Mouse (Mus musculus): ENCODE measurements at regions not wholly inside any gene's neighbourhood (a gene's known extent, or its start where the extent isn't known, plus 50 kb on each side); places are given as distances from the start of the nearest gene placed in this dataset.
A peak's percentile ranks its signal among the peaks of the same experiment; 100 is the strongest.

DNA sequence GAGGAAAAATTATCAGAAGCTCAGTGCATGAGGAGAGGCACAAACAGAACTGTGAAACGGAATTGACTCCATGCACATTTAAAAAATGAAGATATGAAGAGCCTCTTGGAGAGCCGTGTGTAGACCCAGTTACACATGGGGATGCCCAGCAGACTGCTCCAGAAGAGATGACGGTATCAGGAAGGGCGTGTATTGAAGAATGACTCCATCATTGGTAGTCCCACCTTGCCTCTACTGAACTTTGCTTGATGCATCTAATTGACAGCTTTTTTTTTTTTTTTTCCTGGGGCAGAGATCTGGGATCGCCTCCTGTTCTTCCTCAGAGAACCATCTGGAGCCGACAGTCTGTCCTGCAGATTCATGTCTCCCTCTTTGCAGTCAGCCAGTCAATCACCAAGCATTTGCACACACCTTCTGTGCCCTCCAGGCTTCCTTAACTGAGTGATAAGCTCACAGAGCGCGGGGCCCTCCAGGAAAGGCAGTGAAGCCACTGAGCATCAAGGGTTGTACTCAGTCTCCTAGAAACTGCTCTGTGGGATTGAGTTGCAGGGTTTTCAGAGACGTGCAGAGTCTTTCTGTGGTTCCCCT, 57.6 kb upstream of the D1Pas1 start:
- no peak for DNase-seq

DNA sequence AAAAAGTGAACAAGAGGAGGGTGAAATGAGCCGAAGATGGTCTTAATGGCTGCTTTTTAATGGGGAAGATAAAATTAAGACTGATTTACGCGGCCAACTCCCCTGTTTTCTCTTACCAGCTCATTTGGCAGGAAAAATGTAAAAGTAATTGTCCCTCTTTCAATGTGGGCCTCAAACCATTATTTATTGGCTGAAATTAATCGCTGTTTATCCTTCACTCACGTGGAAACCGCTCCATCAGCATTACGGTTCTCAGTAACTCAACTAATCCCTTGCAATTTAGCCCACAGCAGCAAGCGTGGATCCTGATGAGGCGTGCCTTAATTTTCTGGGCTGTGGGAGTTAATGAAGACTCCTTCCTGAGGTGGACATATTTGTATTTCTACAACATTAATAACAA, 58.1 kb upstream of the D1Pas1 start:
- no peak for DNase-seq

DNA sequence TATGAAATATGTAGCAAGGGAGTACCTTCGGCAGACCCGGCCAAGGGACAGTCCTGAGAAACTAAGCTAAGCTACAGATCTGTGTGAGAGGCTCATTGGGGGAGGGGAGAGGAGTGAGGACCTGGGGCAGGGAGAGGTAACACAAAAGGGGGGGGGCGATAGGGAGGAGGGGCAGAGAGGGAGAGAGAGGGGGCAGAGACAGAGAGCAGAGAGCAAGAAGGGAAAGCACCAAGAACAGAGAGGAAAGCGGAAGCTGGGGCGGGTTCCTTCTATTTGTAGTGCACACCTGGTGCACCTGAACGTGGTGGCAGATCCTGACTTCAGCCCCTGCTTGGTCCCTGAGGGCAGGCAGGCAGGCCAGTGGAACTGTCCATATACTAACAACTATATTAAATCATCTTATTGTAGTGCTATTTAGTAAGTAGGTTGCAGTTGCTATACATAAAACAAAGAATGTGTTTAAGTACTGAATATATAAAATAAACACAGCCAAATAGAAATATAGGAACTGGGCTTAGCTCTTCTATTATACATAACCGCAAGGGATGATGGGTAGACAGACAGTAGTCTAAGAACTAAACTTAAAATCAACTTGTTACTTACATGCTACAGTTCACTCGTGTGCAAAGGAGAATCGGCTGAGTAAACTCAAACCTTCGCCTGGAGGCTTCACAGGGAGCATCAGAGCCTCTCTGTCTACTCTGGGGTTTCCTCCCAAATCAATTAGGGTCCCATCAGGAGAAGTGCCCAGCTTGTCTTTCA, 59.6 kb upstream of the D1Pas1 start:
- no peak for DNase-seq

DNA sequence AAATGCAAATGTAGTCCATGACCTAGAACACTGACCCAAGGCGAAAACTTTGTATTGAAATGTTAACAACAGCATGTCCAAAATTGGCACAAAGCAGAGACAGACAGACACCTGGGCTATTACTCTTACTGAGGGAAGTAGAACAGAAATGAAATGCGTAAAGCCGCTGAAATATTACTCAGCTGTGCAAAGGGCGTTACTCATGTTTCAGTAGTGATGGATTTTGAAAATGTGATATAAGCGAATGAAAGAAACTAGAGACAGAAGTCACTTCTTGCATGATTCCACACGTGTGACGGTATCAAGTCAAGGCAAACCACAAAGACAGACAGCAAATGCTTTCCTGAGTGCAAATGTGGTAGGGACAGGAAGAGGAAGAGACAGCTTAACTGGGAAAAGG, 61.3 kb upstream of the D1Pas1 start:
- DNase-seq: no peak

DNA sequence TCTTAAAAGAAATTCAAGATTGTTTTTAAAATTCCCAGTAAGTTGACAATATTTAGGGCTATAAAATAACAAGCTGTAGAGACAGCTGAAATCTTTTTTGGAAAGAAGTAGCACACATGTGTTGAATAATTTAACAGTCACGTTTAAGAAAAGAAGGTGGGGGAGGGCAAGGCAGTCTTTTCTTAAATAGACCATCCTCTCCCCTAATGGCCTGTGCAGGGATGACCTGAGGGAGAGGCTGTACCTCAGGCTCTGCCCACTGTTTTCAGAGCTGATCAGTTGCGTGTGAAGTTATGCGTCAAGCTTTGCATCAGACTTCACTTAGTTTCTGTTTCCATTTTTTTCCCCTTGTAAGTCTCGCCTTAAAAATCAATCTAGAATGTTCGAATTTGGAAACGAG, 65.7 kb upstream of the D1Pas1 start:
- no peak for DNase-seq

DNA sequence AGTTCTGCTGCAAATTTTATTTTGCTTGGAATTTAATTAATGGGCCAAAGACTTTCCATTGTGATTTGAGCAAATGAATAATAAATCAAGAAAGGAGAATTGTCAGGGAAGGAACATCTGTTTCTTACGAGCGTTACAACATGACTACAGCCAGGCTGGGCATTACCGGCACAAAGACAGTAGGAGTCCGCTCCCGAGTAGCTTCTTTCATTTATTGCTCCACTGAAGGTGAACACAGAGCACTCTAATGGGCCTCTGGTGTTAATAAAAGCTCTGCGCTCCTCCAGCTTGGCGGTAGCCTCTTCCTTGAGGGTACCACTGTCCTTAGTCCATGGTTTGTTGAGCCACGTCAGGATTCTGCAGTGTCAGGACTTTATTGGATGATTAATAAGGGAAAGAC, 69.0 kb upstream of the D1Pas1 start:
- no peak for DNase-seq

DNA sequence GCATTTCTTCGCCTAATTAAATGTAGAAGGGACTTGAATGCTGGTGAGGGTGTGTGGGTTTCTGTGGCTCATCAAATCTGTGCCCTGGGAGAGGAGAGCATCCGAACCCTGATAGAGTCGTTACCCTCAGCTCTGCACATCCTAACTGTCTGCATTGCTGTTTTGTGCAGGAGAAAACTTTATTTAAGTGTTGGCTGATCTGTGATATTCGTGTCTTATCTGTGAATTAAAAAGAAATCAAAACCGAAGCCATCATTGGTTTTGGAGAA, 77.7 kb upstream of the D1Pas1 start:
- DNase-seq: no peak

DNA sequence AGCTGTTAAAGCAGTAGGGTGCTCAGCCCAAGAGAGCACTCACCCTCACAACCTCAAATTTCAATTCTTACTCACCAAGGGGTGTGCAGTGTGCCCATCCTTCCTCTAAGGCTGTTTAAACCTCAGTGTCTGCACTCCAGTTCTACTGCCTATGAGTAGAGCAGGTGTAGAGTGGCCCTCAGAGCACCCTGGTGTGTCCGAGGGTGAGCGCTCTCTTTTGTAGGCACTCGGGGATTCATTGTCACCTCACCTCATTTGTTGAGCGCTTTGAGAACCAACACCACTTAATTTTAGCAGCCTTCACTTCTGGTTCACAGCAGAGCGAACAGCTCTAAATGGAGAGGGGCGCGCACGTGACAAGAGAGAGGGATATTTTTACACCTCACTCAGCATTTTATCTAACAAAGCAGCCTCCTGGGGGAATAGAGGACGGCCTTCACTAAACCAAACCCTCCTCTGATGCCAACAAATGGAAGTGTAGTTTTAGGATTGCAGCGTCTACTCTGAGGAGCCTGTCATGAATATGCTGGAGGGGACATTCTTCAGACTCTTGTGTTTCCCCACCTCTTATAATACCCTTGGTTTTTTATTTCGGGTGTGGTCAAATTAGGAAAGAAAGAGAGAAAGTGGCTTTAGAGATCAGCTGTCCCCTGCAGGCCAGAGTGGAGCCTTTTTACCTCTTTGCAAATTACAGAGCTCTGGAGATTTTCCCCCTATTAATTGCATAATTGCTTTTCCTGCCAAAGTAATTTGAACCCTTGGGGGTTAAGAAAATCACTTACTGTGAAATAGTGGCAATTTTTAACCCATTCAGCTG, 78.2 kb upstream of the D1Pas1 start:
- no peak for DNase-seq

DNA sequence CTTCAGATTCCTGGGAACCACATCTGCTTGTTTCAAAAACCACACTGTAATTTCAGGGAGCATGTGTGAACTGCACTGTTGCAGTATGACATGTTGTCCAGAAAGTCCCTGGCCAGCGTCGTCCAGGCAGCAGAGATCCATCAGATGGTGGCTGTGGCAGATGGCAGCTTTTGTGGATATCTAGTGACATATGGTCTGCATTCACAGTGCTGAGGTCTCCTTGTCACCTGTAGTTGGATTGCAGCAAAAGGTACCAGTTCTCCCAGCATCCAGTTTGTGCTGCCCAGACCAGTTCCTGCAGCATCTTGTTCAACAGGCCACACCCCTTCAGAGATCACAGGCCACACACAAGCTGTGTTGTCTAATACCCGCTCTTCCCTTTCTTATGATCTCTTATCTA, 80.1 kb upstream of the D1Pas1 start:
- DNase-seq: no peak

DNA sequence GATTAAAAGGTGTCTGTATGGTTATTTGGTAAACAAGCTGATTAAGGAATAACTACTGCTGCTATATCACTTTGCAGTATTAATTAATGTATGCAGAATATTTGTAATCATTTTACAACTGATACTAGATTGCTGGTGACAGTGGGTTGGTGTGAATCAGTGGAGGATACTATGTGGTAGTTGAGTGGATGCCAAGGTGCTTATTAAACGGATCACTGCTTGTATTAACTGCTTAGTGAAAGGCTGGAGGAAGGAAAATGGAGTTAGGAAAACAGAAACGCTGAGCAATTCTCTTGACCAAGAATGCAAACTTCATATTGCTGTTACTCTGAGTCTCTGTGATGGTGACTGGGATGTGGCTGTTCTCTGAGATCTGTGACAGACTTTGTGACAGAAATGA, 86.8 kb upstream of the D1Pas1 start:
- DNase-seq: no peak

DNA sequence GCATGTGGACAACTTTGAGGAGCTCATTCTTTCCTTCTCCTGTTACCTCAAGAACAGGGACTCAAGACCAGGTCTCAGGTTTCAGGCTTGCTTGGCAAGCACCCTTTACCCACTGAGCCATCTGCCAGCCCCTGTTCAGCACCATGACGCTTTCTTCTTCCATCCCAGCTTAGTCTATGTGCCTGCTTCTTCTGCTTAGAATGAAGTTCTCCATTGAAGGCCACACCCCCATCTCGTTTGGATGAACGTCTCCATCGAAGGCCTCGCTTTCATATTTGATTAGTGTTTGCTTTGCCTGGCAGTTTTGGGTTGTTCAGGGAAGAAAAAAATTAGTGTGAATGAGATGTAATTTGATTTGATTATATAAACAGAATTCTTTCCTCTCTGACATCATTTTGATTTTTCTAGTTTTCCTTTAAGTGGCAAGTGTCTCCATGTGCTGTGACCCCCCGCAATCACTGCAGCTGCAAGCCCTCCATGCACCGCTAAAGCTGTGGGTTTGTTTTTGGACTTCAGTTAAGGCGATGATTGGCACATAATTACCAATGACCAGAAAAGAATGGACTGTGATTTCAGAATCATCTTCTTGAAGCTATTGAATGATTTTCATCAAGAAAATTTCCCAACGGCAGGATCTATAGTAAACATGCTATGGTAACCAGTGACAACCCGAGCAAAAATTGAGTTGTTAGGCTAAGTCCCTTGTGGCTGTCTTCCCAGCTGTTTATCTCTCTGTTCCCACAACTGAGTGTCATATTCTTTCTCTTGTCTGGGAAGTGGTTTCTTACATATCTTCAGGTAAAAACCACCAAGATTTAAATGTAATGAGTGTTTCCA, 106.4 kb upstream of the D1Pas1 start:
- DNase-seq: no peak

DNA sequence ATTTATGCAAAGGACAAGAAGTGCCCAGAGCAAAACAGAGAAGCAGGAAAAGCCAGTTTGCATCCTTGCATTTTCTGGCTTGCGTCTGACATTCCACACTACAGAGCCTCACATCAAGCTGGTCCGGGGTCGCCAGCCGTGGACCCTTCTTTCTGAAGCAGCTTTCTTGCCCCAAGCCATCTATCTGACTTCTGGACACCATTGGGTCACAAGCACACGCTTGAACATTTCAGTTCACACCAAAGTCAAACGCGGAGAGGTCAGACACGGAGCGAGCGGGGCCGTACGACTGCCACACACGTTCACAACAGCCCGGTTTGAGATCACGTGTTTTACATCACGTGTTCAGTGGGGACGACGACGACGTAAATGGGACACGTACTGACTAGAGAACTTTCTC, 108.9 kb upstream of the D1Pas1 start:
- no peak for DNase-seq

DNA sequence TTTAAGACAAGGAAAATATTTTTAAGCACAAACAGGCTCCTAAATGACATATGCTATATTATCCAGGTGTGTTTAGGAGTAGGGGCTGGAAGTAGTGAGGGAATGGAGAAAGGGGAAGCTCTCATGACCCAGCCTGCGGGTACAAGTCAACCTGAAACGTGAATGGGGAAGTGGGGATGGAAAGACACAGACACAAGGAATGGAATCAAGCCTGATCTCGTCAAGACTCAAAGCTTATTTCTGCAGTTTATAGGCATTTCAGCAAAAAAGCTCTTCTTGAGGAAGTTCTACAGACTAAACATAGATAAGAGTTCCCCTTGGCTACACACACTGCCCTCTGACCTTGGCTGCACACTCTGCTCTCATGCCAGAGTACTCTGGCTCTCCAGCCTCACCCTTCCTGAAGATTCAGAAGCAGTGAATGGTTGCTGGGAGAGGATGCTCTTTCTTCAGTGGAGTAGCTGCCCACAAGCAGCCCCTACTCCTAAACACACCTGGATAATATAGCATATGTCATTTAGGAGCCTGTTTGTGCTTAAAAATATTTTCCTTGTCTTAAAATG, 106.4 kb upstream of the Rrp15 start:
- no peak for DNase-seq

DNA sequence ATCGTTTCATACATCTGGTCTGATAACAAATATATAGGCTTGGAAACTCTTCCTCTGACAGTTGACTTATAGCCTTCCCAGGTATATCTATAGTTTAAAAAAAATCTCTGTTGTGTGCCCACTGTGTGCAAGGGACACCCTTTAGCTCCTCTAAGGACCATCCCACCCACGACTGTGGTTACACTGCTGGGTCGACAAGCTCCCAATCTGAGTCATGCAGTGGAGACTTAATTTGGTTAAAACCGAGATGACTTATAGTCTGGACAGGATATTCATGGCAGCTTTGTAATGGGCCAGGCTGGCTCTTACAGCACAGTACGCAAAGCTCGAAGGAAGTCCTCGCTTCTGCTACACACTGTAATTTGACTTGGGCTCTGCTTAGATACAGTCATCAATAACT, 96.1 kb upstream of the Rrp15 start:
- DNase-seq: no peak

DNA sequence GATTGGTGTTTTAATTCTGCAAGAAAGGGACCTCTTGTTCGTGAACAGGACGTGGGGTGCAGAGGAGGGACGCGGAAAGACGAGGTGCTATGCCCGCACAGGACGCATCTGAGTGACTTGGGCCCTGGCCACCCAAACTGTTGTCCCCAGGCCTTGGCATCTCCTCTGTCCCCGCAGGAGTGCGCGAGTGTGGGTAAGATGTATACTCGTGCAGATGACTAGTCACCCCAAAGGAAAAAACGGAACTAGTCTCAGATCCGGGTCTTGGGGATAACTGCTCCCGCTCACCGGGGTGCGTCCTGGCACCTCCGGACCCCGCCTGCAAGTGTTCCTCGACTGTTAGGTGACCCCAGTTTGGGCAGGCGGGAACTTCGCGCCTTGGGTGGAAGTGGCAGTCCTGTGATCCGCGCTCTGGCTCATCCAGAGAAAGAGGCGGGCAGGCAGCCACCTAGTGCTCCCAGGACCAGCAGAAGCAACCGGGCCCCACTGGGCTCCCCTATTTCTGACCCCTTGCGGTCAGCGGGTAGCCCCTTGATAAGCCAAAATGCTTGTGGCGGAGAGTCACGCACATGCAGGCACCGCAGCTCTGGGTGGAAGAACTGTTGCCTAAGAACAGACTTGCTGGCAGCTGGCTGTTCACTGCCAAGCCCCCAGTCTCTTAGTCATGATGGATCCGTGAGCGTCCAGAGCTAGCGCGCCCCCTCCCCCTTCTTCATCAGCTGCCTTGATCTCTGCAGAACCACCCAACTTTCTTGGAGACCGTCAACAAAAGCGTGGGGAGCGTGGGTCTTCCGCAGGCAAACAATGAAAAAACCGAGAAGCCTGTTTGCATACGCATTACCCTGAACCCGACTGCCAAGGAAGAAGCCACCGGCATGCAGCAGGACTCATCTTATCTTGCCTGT, 85.0 kb upstream of the Rrp15 start:
- peak; percentile 8 for DNase-seq

DNA sequence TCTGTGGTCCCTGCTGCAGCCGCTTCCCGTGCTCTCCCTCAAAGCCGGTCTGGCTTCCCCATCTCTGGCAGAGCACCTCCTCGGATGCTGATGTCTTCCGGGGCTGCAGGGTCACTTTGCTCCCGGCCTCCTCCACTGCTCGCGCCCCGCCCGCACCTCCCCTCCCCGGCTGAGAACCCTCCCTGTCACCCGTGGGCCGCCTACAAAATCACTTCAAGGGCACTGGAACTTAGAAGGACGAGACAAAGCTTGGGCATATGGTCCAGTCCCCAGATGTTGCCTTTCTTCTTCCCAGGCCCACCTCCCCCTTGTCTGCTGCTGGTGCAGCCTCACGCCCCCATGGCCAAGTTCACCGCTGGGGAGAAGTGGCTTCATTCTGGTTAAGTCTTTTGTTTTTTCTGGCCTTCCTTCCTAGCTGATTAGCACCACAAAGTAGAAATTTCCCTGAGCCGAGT, 84.3 kb upstream of the Rrp15 start:
- DNase-seq: no peak

DNA sequence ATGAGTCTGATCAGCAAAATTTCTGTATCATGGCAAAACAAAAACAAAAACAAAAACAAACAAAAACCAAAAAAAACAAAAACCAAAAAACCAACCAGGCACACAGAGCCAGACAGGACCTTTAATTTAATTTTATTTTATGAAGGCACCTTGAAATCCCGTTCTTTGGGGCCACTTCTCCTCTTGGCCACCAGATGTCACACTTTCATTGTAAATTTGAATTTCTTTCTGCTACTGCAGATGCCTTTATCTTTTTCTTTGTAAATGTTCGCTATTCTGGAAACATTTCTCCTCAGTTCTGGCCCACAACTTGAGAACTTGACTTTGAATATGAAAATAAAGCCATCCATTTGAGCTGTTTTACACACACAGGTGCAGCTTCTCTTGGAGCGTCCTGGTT, 78.6 kb upstream of the Rrp15 start:
- DNase-seq: peak; percentile 33

DNA sequence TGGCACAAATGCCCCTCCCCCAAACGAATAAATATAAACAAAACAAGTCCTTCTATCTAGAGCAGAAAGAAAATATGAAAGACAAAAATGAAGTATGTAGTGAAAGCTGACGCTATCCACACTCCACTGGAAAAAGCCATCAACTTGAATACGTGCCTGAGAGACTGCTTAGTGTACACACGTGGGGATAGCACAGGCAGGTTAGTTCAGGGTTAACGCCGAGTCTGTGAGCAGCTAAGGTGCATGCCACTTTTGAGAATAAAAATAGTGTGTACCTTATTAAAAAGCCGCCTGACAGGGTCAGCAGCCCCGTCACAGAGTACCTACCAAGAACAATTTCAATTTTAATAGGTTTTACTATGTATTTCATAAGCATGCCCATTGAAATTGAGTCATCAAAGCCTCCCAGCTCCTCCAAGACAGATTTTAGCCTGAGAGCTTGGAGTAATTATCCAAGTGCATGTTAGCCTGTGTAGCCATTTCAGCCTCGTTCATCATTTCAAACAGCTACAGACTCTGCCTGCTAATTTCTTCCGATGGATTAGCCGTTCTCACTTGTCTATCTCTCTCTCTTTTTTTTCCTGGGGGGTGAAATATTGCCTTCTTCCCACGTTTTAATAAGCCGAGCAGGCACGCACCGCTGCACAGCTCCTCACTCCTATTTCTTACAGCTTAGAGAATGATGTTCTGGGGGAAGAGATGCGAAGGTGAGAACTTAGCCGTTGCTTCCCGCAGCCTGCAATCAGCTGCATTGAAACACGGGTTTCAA, 59.2 kb upstream of the Rrp15 start:
- DNase-seq: no peak

DNA sequence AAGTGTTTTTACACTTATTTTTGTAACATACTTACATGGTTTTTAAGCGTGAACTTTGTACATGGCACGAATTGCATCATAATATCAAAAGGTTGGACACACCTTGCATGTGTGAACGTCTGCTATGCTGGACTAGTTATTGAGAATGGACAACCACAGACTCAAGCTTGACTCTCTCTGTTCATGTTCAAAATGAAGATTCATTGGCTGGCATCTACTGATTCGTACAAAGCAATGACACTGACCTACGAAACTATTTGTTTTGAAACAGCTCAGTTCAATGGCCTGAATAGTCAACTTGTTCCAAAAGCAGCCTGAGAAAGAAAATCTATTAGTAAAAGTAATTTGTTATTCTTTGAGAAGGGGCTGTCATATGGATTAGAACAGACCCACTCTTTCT, 55.3 kb upstream of the Rrp15 start:
- no peak for DNase-seq

Data from right cerebral cortex, adult 18-20 months (tissue).